Mouse (Mus musculus) adrenal gland, adult (tissue): Measurements from ENCODE around the gene Cldn20.
A peak's percentile ranks its signal among the peaks of the same experiment; 100 is the strongest.

ENCODE experiments used
- DNase-seq, 2 experiments: peaks; one replicate each; pipeline ENCODE4 v3.0.0; 2022 to 2023; ENCODE audit warnings: low spot score in 1 of 2; ENCODE audit not compliant: inconsistent age in 2 of 2

The Cldn20 gene

DNA sequence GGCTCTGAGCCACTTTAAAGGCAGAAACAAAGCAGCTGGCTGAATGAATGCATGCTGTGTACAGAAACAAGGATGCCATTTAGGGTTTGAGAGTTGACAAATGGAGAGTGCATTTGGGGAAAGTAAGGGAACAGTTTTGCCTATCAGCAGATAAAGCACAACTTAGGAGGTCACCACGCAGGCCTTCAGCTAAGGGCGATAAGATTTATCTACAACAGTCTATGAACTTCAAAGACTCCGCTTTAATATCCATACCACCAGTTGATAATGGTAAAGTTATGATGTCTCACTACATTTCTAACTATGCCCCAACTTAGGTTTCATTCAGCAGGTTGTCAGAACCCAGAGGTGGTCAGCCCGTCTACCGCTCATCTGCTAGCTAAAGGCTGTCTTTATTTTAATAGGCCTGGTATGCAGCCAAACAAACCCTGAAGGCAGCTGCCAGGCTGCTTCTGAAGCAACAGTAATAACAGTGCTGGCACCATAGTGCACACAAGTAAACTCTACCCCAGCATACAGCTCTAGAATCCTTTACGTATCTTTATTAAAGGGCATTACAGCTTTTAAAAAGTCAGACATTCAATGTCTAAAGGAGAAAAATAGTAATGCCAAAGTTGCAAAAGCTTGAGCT, 4.4 kb upstream of the Cldn20 start:
- DNase-seq: peak in 1 of 2 experiments; percentile 40

DNA sequence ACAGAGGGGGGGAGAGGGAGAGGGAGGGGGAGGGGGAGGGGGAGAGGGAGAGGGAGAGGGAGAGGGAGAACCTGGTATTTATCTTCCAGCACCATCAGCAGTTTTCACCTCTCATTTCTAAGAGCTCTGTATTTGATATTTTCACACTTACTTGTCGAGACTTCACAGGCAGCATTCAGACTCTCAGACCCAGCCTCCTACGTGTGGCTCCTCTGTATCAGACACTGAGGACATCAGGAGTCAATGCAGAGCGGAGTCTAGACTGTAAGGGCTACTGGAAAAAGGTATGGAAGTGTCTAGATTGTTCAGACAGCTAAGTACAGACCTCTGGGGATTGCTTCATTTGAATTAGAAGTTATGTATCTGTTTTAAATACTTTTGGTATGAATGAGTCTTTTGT, 2.8 kb upstream of the Cldn20 start:
- DNase-seq: no peak

DNA sequence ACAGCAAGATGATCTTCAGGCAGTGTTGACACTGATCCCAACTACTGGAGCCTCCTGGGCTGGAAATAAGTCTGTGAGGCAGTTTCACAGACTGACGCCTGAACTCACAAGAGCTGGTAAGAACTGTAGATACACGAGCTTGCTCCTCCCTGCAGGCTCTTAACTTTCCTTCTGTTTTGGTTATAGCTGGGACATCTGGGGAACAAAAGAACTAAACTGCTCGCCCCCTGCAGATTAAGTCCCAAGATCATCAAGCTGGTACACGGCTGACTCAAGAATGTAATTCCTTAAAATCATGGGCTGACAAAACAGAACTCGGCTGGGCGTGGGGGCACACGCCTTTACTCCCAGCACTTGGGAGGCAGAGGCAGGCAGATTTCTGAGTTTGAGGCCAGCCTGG, 1.8 kb upstream of the Cldn20 start:
- no peak for DNase-seq

DNA sequence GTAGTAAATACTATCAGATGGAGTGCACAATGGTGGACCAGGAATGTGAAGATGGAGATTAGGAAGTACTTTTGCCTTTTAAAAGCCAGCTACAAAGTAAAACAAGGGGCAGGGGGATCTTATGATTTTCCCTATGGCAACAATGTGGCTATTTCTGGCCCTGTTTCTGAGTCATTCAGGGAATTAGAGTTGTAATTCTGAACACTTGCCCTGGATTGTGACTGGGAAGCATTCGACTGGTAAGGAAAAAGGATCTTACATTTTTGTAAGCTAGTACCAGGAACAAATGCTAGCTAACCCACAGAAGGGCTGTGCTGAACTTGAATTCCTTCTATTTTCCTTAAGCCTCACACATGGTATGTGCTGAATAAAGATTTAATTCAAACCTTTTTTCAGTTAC, 713 bp upstream of the Cldn20 start:
- DNase-seq: no peak

DNA sequence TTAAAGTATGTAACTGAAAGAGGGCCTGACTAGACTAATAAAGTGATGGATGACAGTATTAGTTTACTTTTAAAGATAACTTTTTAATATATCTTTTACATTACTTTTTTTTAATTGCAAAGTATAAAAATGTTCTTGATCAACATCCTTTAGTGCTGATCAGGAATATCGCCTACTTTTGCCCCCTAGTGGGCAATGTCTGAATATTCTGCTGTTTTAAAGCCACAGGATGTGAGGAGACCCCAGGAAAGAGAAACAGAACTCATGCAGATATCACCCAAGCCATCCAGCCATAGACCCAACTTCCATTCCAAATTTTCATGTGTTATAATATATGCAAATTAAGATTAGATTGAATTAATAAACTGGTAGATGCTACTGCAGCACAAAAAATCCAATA, 1.1 kb downstream of the Cldn20 start:
- DNase-seq: no peak

DNA sequence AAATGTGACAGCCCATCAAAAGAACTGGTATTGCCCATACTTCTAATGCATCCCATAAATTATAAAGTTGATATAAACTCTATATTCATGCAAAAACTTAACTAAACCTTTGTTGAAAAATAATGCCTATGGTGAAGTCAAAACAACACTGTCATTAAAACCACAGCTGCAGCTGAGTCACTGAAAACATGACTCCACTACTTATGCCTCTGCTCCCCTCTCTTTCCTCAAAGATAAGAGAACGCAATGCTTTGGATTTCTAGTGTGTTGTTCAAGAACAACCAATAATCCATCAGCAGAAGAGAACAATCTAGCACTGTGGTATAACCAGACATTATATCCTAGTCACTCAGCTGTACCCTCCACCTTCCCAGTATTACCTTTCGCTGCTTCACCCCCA, 8.0 kb downstream of the Cldn20 start:
- DNase-seq: no peak

DNA sequence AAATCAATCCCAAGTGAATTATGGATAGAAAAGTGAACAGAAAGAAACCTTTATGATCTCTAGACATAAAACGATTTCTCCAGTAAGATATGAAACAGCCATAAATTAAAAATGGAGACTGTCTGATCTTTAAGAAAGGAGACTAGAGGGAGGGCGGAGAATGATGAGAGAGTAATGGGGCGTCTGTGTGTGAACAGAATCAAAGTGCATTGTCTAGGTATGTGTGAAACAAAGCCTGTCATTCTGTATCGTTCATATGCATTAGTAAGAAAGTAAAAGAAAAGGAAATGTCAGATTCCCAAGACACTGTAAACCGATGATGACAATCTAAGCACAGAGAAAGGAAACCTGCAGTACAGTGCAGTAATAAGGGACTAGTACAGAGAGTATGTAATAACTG, 8.7 kb downstream of the Cldn20 start:
- DNase-seq: no peak

DNA sequence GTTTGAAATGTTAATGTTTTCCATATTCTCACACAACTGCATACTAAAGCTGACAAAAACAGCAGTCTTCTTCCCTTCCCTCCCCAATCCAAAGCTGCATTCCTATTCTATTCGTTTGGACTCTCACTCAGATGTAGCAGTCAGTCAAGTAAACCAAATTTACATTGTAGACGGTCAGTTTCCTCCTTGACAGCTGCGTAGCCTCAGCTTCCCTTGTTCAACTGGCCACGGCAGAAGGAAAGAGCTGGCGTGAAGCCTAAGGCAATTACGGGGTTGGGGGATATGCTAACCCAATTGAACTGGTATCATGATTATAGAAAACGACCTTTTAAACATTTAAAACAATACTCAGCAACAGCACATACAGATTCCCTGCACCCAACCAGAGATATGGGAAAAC, 15.4 kb downstream of the Cldn20 start:
- DNase-seq: no peak

DNA sequence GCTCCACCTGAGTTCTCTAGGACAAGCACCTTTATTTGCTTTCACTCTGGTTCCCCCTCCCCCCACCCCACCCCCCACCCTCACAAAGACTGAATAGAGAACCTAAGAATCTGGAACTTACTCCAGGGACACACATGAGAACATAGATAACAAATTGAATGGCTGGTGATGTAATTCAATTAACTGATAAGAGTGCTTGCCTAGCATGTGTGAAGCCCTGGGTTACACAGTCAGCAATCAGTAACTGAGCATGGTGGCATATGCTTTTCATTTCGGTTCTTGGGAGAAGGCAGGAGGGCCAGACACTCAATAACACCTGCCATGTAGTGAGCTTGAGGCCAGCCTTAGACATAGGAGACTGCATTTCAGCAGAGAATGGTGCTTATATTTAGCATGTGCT, 23.9 kb downstream of the Cldn20 start:
- no peak for DNase-seq

DNA sequence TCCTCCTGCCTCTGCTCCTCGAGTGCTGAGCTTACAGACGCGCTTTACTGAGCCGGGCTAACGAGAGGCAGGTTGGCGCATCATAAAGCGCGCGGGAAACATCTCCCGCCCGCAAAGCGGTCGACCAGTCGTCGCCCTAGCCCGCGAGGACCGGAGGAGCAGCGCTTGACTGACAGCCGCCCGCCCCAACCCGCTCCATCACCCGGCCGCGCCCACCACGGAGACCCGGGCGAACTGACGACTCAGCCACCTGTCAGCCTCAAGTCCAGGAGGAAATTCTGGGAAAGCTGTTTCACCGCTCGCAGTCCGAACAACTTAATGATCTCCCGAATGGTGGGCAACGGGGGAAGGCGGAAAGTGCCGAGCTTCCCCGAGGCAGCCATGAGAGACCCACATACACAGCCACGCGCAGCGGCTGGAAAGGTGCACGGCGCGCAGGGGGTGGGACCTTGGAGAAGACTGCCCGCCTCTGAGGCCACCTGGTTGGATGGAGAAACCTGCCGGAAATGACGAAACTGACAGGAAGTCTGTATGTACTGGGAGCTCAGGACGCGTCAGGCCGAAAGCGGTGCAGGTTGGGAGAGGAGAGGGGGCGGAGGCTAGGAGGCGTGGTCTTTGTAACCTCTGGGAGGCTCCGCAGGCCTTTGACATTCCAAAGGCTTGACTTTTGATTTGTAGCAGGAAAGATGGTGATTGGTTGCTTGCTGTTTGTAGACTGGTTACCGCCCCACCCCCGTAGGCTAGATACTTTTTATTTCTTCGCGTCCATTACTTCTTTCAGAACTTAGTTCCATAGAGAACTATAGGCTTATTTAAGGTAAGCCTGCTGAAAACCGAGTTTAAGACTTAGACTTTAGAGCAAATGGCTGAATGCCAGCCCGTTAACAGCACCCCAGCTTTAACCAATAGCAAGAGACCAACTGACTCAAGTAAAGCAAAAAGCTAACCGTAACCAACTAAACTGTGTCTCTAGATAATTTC, 25.3 kb downstream of the Cldn20 start, which contains the start of gene Tfb1m:
Gene Tfb1m (minus strand): TSS at position 451 of the 981 bp plus-strand sequence.
- DNase-seq: peak; percentile 99

DNA sequence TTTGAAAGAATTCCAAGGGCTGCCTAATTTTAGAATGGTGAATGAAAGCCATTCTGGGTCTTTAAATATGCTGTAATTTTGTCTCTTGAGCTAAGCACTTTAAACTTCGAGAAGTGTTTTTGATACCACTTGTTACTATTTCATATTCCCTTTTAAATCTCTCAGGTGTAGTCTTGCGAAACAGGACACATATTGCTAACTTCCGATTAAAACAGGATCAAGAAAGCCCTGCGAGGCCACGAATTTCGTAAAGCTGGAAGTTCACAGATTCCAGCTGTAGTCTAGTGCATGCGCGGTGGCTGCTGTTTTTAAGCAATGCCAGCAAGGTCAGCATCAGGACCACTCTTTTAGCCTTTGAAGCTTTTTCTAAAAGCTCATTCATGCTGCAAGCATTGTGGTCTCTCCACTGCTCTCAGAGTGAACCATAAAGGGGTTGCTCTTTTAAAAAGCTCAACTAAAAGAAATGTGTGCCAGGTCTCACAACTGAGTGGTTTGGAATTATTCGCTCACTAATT, 26.1 kb downstream of the Cldn20 start:
- peak in 1 of 2 experiments; percentile 28 for DNase-seq

DNA sequence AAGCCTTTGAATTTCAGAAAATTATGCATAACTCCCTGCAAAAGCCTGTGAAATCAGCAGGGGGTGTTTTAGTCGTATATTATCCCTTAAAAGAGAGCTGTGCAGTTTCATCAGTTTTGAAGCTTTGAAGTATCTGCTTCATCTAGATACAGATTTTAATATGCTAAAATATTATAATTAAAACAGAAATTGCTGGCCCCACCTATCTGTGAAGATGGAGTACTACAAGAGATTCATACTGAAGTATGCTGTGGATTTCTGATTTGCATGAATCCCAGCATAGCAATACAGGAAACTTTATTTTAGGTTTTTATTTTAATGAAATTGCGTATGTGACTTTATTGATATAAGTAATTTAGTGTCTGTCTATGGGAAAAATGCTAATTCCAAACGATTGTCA, 28.2 kb downstream of the Cldn20 start:
- no peak for DNase-seq

DNA sequence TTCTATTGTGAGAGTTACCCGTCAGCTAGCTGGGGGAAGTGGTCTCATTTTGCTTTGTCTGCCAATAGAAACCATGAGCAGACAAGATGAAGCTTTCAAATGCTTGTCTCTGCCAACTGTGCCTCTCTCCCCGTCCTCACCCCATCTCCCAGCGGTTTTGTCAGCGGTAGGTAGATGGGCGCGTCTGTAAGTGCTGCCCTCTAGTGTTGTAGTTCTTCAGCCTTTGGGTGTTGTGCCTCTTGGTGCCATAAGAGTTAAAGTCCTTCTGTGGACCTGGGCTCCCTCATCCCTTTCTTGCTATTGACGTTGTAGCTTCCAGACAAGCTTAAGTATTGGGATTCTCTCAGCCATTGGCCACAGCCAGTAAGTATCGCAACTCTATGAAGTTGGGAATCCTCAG, 30.1 kb downstream of the Cldn20 start:
- no peak for DNase-seq

DNA sequence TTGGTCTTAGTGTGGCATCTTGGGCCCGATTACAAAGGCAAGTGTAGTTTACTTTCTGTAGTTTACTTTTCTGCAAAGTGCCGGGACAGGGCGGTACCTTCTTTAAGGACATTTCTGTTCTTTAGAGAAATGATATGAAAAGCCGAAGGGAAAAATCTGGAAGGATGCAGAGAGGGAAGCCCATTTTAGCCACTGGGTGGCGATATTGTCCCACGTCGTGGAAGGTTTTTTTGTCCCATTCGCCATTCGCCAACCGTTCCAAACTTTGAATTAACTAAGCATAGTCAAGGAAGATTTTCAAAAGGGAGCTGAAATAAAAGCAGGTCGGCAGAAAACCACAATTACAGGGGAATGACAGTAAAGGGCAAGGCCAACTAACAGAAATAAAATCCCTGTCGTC, 38.5 kb downstream of the Cldn20 start:
- peak; percentile 79 to 94 for DNase-seq
